Mouse (Mus musculus) large intestine, adult 2 months (tissue): Measurements from ENCODE around the gene Shisa9. TPM values are rescaled to one million over a fixed set of nuclear protein-coding genes. Genes with fewer than 3 reads are reported as not detected.

Source experiments
- DNase-seq: peaks from one replicate; pipeline ENCODE4 v3.0.0-alpha.2; 2012; ENCODE audit warnings: low read depth, low spot score
- WGBS: fragments of 180-500 bp; shearing (Covaris S2); methylation state at CpG from one replicate; pipeline ENCODE4 v1.1.7; 2018; 5-methylcytosine and 5-hydroxymethylcytosine counted together
- polyA plus RNA-seq: library from polyadenylated mRNA; depleted of rRNA; stranded (reverse); fragments of >200 nt; gene quantifications from 2 replicates; pipeline ENCODE4 v1.2.3, GENCODE M21; 2012; rRNA removed

The Shisa9 gene
- polyA plus RNA-seq, 1 experiment, result not detected

GRCm38 (mm10) chr16:12234289-12234688, 250.4 kb downstream of the Shisa9 start:
- WGBS, result 52% methylated on average over 2 of the region's 2 CpGs
- DNase-seq, result no peak

GRCm38 (mm10) chr16:12238611-12239010, 254.7 kb downstream of the Shisa9 start:
- 44% methylated on average over 4 of the region's 4 CpGs for WGBS
- DNase-seq, result no peak

- 40% methylated on average over 2 of the region's 2 CpGs for WGBS
These were observed 275.4 kb downstream of the Shisa9 start for GRCm38 (mm10) chr16:12259361-12259760.

GRCm38 (mm10) chr16:12265828-12266227, 281.9 kb downstream of the Shisa9 start:
- WGBS, result 83% methylated on average over 2 of the region's 2 CpGs
- no peak for DNase-seq

More at GRCm38 (mm10) chr16:12259361-12259760, 275.4 kb downstream of the Shisa9 start:
- no peak for DNase-seq

- WGBS, result 50% methylated on average over 5 of the region's 5 CpGs
- no peak for DNase-seq
These were observed 316.6 kb downstream of the Shisa9 start for GRCm38 (mm10) chr16:12300523-12300922.

GRCm38 (mm10) chr16:12303420-12303819, 319.5 kb downstream of the Shisa9 start:
- no peak for DNase-seq

- DNase-seq, result no peak
- 53% methylated on average over 3 of the region's 3 CpGs for WGBS
These were observed 323.5 kb downstream of the Shisa9 start for GRCm38 (mm10) chr16:12307318-12307965.

GRCm38 (mm10) chr16:12309826-12310225, 325.9 kb downstream of the Shisa9 start:
- no peak for DNase-seq

GRCm38 (mm10) chr16:12315627-12316026, 331.7 kb downstream of the Shisa9 start:
- DNase-seq, result no peak

Other genes with a start within 250 kb of the Shisa9 start
- 23.8 and 38.9 TPM in 2 replicates for gene Cpped1, start 74.7 kb upstream of the Shisa9 start, polyA plus RNA-seq